Mouse (Mus musculus) kidney, adult 9 months (tissue): Measurements from ENCODE around the gene Prkn.

Source experiments
- DNase-seq: peaks from one replicate; pipeline ENCODE4 v3.0.0; 2022

Prkn gene

DNA sequence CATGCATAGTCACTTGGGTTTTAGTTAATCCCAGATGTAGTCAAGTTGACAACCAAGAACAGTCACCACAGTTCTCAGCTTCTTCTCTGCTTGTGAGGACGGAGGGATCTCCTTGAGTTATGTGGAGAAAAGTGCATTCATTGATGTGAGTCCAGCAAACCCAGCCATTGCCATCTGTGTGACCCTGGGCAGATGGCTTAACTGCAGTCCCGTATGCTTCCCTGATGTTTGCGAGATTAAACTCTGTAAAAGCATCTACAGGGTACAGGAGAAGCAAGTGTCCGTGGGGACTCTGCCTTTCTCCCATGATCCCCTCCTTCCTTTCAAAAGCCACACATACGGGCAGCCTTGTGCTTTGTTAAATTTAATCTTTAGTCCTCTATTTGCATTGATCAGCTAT lies 157.1 kb downstream of the Prkn start:
- DNase-seq, result no peak

GRCm38 (mm10) chr17:11023371-11023770 lies 183.2 kb downstream of the Prkn start:
- peak; percentile 78 for DNase-seq

- DNase-seq, result no peak
These were observed 189.2 kb downstream of the Prkn start for GRCm38 (mm10) chr17:11029348-11029747.

- no peak for DNase-seq
These were observed 190.8 kb downstream of the Prkn start for GRCm38 (mm10) chr17:11030936-11031335.

DNA sequence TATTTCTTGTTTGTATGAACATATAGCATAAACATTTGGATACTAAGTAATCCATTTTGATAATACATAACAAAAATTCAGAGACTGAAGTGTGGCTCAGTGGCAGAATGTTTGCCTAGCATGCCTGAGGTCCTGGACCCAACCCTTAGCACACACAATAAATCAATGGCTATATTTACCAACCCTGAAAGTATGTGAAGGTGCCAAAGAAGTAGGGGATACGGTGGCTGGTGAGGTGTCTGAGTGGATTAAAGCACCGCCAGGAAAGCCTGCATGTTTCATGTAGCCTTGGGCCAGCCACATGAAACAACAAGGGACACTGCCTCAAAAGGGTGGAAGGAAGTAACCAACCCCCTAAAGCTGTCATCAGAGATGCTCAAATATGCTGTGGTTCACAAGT lies 192.2 kb downstream of the Prkn start:
- DNase-seq, result no peak

DNA sequence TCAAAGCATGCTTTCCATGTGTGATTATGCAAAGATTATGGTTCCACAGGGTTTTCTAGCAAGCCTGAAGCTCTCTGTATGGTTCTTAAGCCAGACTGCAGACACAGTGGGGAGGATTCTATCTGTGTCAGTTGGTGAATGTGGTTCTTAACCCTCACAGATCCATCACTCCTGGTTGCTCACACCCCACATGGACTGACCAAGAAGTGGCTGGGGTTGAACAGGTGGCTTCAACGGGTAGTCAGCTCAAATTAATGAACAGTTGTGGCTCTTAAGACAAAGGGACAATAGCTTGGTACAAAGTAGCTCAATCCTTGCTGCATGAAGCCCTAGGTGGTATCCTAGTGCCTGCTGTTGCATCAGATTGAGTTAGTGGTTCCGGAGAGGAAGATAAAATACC lies 193.4 kb downstream of the Prkn start:
- no peak for DNase-seq

GRCm38 (mm10) chr17:11038272-11038671 lies 198.1 kb downstream of the Prkn start:
- DNase-seq, result no peak

GRCm38 (mm10) chr17:11058986-11059385 lies 218.8 kb downstream of the Prkn start:
- DNase-seq, result no peak

GRCm38 (mm10) chr17:11067076-11067703 lies 227.0 kb downstream of the Prkn start:
- DNase-seq, result no peak

GRCm38 (mm10) chr17:11067704-11068475 lies 227.7 kb downstream of the Prkn start:
- DNase-seq, result peak; percentile 58

- DNase-seq, result no peak
These were observed 230.8 kb downstream of the Prkn start for GRCm38 (mm10) chr17:11070996-11071395.

DNA sequence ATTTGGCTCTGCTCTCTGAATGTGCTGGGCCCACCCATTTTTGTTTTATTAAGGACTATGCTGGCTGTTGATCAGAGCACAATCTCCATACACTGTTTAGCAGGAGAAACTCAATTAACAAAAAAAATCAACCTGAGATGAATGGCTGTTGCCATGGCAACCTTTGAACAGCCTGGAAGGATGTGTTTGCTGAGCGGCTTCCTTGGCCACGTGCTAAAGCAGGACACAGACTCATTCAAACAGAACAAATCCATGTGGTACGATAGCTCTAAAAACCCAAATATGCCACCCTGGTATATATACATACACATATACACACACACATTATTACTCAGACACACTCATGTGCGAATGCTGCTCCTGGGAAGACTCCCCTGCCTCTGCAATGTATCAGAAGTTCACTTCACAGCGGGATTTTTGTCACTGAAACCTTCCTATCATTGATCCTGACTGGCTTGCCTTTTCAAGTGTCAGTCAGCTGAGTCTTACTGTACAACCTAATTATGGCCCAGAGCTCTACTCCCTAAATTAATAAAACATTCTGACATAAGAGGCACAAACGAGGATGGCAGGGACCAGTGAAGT lies 236.2 kb downstream of the Prkn start:
- no peak for DNase-seq

DNA sequence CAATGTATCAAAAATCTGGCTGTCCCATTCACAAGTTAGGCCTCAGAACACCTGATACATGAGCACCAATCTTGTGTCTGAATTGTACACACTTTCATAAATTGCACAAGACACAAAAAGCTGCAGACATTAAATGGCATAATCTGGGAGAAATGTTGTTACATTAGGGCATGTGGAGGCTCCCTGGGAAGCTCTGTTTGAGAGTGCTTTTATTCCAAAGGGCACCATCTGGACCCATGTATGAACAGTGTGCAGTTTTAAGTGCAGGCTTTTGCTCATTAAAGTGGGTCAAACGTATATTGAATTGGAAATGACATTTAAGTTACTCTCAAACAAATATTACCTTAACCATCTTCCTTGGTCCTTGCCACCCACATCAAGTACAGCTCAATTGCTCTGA lies 246.3 kb downstream of the Prkn start:
- DNase-seq, result no peak

- DNase-seq, result no peak
These were observed 246.9 kb downstream of the Prkn start for GRCm38 (mm10) chr17:11087088-11087487.

DNA sequence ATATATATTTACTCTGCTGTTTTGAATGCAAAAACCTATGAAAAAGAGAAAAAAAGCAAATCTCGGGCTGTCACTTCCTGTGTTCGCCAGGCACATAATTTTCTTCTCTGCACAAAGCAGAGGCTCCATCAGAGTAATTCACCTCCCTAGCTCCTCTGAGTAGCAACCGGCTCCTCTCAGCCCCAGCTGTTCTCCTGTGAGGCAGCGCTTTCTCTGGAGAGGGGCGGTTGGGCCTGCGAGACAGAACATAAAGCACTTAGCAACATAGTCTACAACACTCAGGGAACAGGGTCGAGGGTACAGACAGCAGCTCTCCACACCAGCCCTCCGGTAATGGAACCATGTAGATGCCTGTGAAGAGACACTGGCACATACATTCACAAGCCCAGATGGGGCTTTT lies 247.6 kb downstream of the Prkn start:
- no peak for DNase-seq

GRCm38 (mm10) chr17:11089361-11089760 lies 249.2 kb downstream of the Prkn start:
- DNase-seq, result no peak

GRCm38 (mm10) chr17:11092900-11093299 lies 252.7 kb downstream of the Prkn start:
- peak; percentile 29 for DNase-seq

- DNase-seq, result no peak
These were observed 253.1 kb downstream of the Prkn start for GRCm38 (mm10) chr17:11093321-11093720.

DNA sequence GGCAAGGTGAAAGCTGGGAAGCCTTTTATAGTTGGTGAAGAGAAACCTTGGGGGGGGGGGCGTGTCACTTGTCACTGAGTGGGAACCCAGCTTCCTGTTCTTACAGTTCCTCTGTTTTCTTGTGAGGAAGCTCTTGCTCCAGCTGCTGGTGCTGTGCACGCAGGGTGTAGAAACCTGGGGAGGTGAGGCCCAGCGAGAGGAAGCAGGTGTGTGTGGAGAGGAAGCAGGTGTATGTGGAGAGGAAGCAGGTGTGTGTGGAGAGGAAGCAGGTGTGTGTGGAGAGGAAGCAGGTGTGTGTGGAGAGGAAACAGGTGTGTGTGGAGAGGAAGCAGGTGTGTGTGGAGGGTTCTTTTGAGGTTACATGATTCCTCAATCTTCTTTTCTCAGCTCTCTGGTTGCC lies 266.8 kb downstream of the Prkn start:
- DNase-seq, result no peak

DNA sequence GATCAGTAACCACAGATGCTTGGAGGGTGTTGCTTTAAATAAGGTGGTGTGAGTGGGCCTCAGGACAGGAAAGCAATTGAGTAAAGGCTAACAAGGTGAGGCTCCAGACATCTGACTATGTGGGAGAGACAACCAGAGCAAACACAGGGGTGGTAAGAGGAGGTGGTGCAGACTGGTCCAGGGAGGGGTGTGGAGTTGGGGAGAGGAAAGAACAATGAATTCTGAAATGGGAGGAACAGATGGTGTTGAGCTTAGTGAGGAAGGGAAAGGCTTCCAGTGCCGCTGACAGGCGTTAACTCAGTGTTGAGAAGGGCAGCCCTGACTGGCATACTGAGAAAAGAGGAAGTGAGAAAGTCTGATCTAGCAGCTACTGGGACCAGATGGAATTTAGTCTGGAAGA lies 267.7 kb downstream of the Prkn start:
- no peak for DNase-seq

- DNase-seq, result no peak
These were observed 277.3 kb downstream of the Prkn start for GRCm38 (mm10) chr17:11117508-11117907.

- no peak for DNase-seq
These were observed 283.9 kb downstream of the Prkn start for GRCm38 (mm10) chr17:11124048-11124447.

- DNase-seq, result no peak
These were observed 287.0 kb downstream of the Prkn start for GRCm38 (mm10) chr17:11127217-11127616.

DNA sequence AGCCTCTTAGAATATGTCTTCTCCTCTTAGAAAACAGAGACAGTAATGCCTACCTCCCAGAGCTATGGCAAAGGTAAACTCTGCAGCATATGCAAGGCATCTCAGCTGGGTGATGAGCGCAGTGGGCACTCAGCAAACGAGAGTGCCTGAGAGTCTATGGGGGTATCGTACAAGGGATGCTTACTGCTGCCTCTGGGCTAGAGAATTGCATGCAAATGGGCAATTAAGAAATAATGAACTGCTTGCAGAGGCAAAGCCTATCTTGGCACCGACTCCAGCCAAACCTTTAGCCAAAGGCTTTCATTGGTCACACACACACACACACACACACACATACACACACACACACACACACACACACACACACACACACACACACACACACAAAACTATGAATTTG lies 290.7 kb downstream of the Prkn start:
- no peak for DNase-seq
